Mouse (Mus musculus) heart, adult 2 months (tissue): ENCODE results near the gene Kcnk3.

Experiments
- CTCF ChIP-seq: fragments of 200-600 bp; IDR thresholded peaks from 2 replicates; pipeline ENCODE4 v1.8.1; 2022; ENCODE audit warnings: antibody characterized with exemption, mild to moderate bottlenecking, moderate library complexity
- EP300 ChIP-seq: fragments of 200-500 bp; IDR thresholded peaks from 2 replicates; pipeline ENCODE4 v1.6.1; 2011; ENCODE audit warnings: low read depth, low read length, control low read depth; ENCODE audit not compliant: insufficient read depth
- POLR2A ChIP-seq: fragments of 200-500 bp; IDR thresholded peaks from 2 replicates; pipeline ENCODE4 v1.6.1; 2011; ENCODE audit warnings: mild to moderate bottlenecking, low read depth, low read length, control low read depth; ENCODE audit not compliant: insufficient read depth

GRCm38 (mm10) chr5:30650756-30651155 is 62.8 kb downstream of the Kcnk3 start:
- no peak for TF ChIP-seq CTCF
- no peak for TF ChIP-seq POLR2A
- TF ChIP-seq EP300, result no peak
